In the genomic region with DNA sequence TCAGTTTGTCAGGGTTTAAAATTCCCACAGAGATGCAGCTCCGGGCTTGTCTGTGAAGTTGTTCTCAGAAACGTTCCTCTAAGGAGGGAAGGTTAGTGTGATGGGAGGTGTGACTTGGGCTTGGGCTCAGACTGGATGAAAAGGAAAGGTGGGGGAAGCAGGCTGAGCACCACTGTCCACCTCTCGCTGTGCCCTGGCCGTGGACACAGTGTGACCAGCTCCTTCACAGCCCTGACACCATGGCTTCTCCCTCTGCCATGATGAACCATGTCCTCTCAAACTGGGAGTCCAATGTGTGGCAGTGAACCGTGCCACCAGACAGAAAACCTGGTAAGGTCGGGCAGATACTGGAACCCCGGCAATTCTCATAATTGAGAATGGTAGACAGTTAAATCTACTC, we compare ENCODE assay signal across 30 mouse cellular contexts. TPM values are rescaled to one million over a fixed set of nuclear protein-coding genes. Genes with fewer than 3 reads are reported as not detected.
"Had no signal": no experiment of that assay in that cellular context is flagged by ENCODE, and none has a peak within 500 bp of the region (broad histone marks: within the 10 kb centered on the region; RNA-seq: fewer than 3 reads in every experiment).

No protein-coding gene starts in this region.

- H3K27me3 ChIP-seq: limb, embryonic 15.5 days; liver, embryonic 12.5 days; liver, embryonic 13.5 days; midbrain, embryonic 13.5 days; midbrain, embryonic 15.5 days had no signal

- H3K4me1 ChIP-seq: limb, embryonic 13.5 days; limb, embryonic 15.5 days; lung, embryonic 15.5 days; midbrain, embryonic 15.5 days had no signal

- H3K4me3 ChIP-seq: left cerebral cortex, adult 2 months; limb, embryonic 10.5 days; limb, embryonic 12.5 days; limb, embryonic 13.5 days; limb, embryonic 15.5 days; liver, embryonic 12.5 days; liver, embryonic 13.5 days; liver, embryonic 15.5 days; lung, embryonic 15.5 days; midbrain, embryonic 10.5 days; midbrain, embryonic 12.5 days; midbrain, embryonic 13.5 days; midbrain, embryonic 15.5 days; myocyte had no signal

- ATAC-seq: lung, postnatal 0 days; midbrain, embryonic 13.5 days; midbrain, embryonic 15.5 days; midbrain, embryonic 16.5 days had no signal

- H3K9ac ChIP-seq: limb, embryonic 12.5 days; limb, embryonic 13.5 days; limb, embryonic 15.5 days; liver, embryonic 12.5 days; liver, embryonic 13.5 days; liver, embryonic 14.5 days; liver, embryonic 15.5 days; liver, postnatal 0 days; lung, embryonic 14.5 days; lung, embryonic 15.5 days; midbrain, embryonic 12.5 days; midbrain, embryonic 13.5 days; midbrain, embryonic 15.5 days had no signal

- H3K36me3 ChIP-seq: limb, embryonic 10.5 days; limb, embryonic 12.5 days; limb, embryonic 13.5 days; limb, embryonic 15.5 days; liver, embryonic 12.5 days; liver, embryonic 13.5 days; liver, embryonic 15.5 days; lung, embryonic 15.5 days; midbrain, embryonic 10.5 days; midbrain, embryonic 12.5 days; midbrain, embryonic 13.5 days; midbrain, embryonic 15.5 days had no signal

- DNase-seq: left cerebral cortex, postnatal 4 days; lung, adult 18-20 months; lung, adult 2 months; lung, embryonic 14.5 days; lung, postnatal 10 days; lung, postnatal 14 days; lung, postnatal 36 days; lung, postnatal 4 days; midbrain, embryonic 14.5 days had no signal

- H3K27ac ChIP-seq: left cerebral cortex, adult 2 months; limb, embryonic 10.5 days; limb, embryonic 12.5 days; limb, embryonic 13.5 days; limb, embryonic 15.5 days; liver, embryonic 12.5 days; liver, embryonic 13.5 days; liver, embryonic 14.5 days; liver, embryonic 15.5 days; lung, embryonic 15.5 days; macrophage; midbrain, embryonic 10.5 days; midbrain, embryonic 12.5 days; midbrain, embryonic 13.5 days; midbrain, embryonic 15.5 days had no signal

- H3K9me3 ChIP-seq: limb, embryonic 10.5 days; limb, embryonic 12.5 days; limb, embryonic 13.5 days; limb, embryonic 15.5 days; liver, embryonic 12.5 days; liver, embryonic 13.5 days; liver, embryonic 15.5 days; lung, embryonic 15.5 days; midbrain, embryonic 10.5 days; midbrain, embryonic 12.5 days; midbrain, embryonic 13.5 days; midbrain, embryonic 15.5 days had no signal

RNA-seq across cellular contexts. Expression of a gene that starts 6.1 kb away (rescaled TPM):
- total RNA-seq: monocyte, adult 5-6 weeks had no signal
- polyA plus RNA-seq: liver, adult 2 months; macrophage; myocyte had no signal
